Mouse (Mus musculus) stomach, embryonic 16.5 days (tissue): ENCODE measurements around the gene Rgs6. TPM values are rescaled to one million over a fixed set of nuclear protein-coding genes. Genes with fewer than 3 reads are reported as not detected.

Experiments used
- ATAC-seq: fragments of 200-750 bp; cut with Nextera tagmentation; 2 replicates; pipeline ENCODE4 v1.8.0; 2017; ENCODE audit warnings: moderate number of reproducible peaks, moderate TSS enrichment; ENCODE audit not compliant: insufficient read depth, low FRiP score
- H3K27ac ChIP-seq: fragments of 300-500 bp; sonication (generic); 2 replicates; pipeline ENCODE4 v1.5.1; 2014; ENCODE audit warnings: low read length
- H3K27me3 ChIP-seq: fragments of 300-500 bp; sonication (generic); 2 replicates; pipeline ENCODE4 v1.6.1; 2014; ENCODE audit warnings: low read length, control low read depth, mixed read lengths; ENCODE audit not compliant: control insufficient read depth, insufficient read depth
- H3K36me3 ChIP-seq: fragments of 300-500 bp; sonication (generic); 2 replicates; pipeline ENCODE4 v1.6.1; 2014; ENCODE audit warnings: low read length; ENCODE audit not compliant: control insufficient read depth, insufficient read depth
- H3K4me1 ChIP-seq: fragments of 300-500 bp; sonication (generic); 2 replicates; pipeline ENCODE4 v1.6.1; 2014; ENCODE audit warnings: low read length, control low read depth, mixed read lengths; ENCODE audit not compliant: control insufficient read depth, insufficient read depth
- H3K4me2 ChIP-seq: fragments of 300-500 bp; sonication (generic); 2 replicates; pipeline ENCODE4 v1.6.1; 2014; ENCODE audit warnings: low read depth, low read length, mixed read lengths
- H3K4me3 ChIP-seq: fragments of 300-500 bp; sonication (generic); replicated peaks from 2 replicates; pipeline ENCODE4 v1.5.1; 2014; ENCODE audit warnings: mild to moderate bottlenecking, low read length
- H3K9ac ChIP-seq: fragments of 300-500 bp; sonication (generic); 2 replicates; pipeline ENCODE4 v1.6.1; 2014; ENCODE audit warnings: low read length
- H3K9me3 ChIP-seq: fragments of 300-500 bp; sonication (generic); replicated peaks from 2 replicates; pipeline ENCODE4 v1.6.1; 2016; ENCODE audit warnings: low read length, control low read depth; ENCODE audit not compliant: control insufficient read depth
- WGBS: fragments of 180-500 bp; shearing (Covaris S2); extraction: QIAGEN DNeasy Blood & Tissue Kit; methylation state at CpG from one replicate; pipeline ENCODE4 v1.1.7; 2014; 5-methylcytosine and 5-hydroxymethylcytosine counted together
- polyA plus RNA-seq: library from polyadenylated mRNA; unstranded; fragments of >200 nt; fragmentation: Nextera tagmentation; extraction: Ambion mirVana; gene quantifications from 2 replicates; pipeline ENCODE4 v1.2.1, GENCODE M21; 2015

The Rgs6 gene
- polyA plus RNA-seq, 1 experiment from 2014 or later: 1.5 TPM

DNA sequence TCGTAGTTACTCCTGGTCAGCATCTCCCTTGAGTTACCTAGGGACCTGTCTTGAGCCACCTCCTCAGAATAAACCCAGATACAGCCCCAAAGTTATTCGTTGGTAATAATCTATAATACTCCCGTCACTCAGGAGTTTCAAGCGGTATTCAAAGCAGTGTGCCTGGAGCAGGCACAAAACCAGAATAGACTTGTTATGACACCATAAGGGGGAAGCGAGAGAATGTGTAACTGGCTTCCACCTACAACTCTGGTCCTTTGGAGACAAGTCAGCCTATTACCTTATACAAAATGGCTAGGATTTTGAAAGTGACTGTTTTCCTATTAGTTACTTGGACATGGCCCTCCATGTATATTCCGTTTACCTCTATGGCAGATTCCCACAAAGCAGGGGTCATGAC is 213.6 kb downstream of the Rgs6 start:
- 86% methylated on average over 6 of the region's 6 CpGs for WGBS
- H3K9me3 ChIP-seq: no peaks in the 10 kb centered on the region
- no peak for ATAC-seq
- H3K4me3 ChIP-seq: no peak overlapping the region
- H3K4me1 ChIP-seq: no peaks in the 10 kb centered on the region; the same call in 1 of the 2 replicates
- H3K4me2 ChIP-seq: no peak overlapping the region
- no peak overlapping the region for H3K27ac ChIP-seq
- H3K9ac ChIP-seq: no peak overlapping the region
- no peaks in the 10 kb centered on the region for H3K36me3 ChIP-seq
- no peaks in the 10 kb centered on the region for H3K27me3 ChIP-seq

DNA sequence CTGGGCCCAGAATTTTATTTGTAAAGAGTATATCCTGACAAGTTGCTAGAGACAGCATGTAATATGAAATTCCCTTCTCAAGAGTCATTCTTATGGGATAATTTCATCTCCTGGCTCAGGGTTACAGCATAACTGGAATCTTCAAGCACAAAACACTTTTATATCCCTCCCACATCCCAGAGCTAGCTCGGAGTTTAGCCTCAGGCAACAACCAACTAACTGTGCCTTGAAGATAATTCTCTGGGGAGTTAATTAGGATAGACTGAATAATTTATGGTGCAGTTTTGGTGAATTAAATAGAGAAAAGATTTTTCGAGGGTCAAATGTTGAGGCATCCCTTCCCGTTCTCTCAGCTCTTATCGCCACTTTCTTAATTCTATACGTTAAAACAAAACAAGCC is 214.6 kb downstream of the Rgs6 start:
- no peaks in the 10 kb centered on the region for H3K9me3 ChIP-seq
- no peaks in the 10 kb centered on the region for H3K36me3 ChIP-seq
- WGBS: 81% methylated on average over 5 of the region's 5 CpGs
- no peak overlapping the region for H3K4me3 ChIP-seq
- H3K27me3 ChIP-seq: no peaks in the 10 kb centered on the region
- no peak for ATAC-seq
- H3K9ac ChIP-seq: no peak overlapping the region
- H3K4me2 ChIP-seq: no peak overlapping the region
- H3K27ac ChIP-seq: no peak overlapping the region
- no peaks in the 10 kb centered on the region; the same call in 1 of the 2 replicates for H3K4me1 ChIP-seq

DNA sequence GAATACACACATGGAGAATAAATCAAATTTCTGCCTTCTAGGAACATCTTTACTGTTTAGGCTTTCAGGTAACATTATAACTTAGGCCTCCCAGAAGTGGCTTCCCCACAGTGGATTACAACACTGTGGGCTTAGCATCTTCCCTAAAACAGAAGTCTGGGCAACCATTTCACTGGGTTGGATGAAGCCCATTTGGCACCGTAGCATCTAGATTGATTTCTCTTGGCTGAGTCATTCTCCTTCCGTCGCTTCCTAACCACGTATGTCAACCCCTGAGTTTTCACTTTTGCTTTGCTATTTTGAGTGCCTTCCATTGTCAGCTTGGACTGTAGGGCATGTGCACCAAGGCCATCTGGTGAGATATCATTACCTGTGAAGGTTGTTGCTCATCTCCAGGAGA is 217.1 kb downstream of the Rgs6 start:
- no peaks in the 10 kb centered on the region for H3K9me3 ChIP-seq
- 88% methylated on average over 4 of the region's 4 CpGs for WGBS
- no peak overlapping the region for H3K4me2 ChIP-seq
- H3K4me1 ChIP-seq: no peaks in the 10 kb centered on the region; the same call in 1 of the 2 replicates
- no peak overlapping the region for H3K27ac ChIP-seq
- H3K36me3 ChIP-seq: no peaks in the 10 kb centered on the region
- no peaks in the 10 kb centered on the region for H3K27me3 ChIP-seq
- H3K4me3 ChIP-seq: no peak overlapping the region
- H3K9ac ChIP-seq: no peak overlapping the region
- no peak for ATAC-seq

DNA sequence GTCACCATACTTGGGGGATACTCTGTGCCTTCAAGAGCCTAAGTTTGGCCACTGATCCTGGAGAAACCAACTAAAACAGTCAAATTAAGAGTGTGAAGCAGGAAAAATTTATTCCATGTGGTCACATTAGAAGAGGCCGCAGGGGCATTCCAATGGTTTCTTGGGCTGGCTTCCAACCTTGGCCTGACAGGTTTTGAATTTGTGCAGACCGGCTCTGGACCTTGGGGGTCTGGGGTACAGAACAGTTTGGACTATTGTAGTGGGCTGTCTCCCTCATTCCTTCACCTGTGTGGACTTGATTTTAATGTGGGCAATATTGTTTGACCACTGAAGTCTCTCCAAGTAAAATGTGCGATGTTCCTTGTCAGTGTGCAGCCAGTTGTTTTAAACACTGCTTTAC is 222.5 kb downstream of the Rgs6 start:
- WGBS: 82% methylated on average over 3 of the region's 3 CpGs
- H3K4me3 ChIP-seq: no peak overlapping the region
- no peak for ATAC-seq

DNA sequence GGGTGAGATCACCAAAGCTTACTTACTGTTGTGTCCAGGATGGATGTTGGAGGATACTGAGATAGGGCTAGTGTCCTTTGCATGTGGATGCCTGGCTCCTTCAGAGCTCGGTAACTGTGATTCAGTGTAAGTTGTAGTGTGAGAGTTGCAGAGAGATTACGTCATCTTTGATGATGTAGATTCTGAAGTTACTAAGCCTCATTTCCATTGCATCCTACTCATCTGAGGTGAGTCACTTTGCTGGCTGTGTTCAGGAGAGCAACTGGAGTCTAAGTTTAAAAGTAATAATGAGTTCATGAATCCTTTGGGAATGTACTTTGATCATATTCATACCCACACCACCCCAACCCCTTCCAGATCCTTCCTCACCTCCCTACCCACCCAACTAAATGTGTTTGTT is 227.9 kb downstream of the Rgs6 start:
- H3K27ac ChIP-seq: no peak overlapping the region
- H3K27me3 ChIP-seq: no peaks in the 10 kb centered on the region
- H3K4me3 ChIP-seq: no peak overlapping the region
- no peaks in the 10 kb centered on the region for H3K4me1 ChIP-seq
- no peak for ATAC-seq
- no peaks in the 10 kb centered on the region for H3K9me3 ChIP-seq
- 85% methylated on average over 2 of the region's 2 CpGs for WGBS
- H3K4me2 ChIP-seq: no peak overlapping the region
- H3K36me3 ChIP-seq: no peaks in the 10 kb centered on the region
- H3K9ac ChIP-seq: no peak overlapping the region

More for the DNA sequence above, 222.5 kb downstream of the Rgs6 start:
- H3K36me3 ChIP-seq: no peaks in the 10 kb centered on the region
- no peak overlapping the region for H3K27ac ChIP-seq
- no peak overlapping the region for H3K9ac ChIP-seq
- no peak overlapping the region for H3K4me2 ChIP-seq
- H3K4me1 ChIP-seq: no peaks in the 10 kb centered on the region
- no peaks in the 10 kb centered on the region for H3K9me3 ChIP-seq
- H3K27me3 ChIP-seq: no peaks in the 10 kb centered on the region

DNA sequence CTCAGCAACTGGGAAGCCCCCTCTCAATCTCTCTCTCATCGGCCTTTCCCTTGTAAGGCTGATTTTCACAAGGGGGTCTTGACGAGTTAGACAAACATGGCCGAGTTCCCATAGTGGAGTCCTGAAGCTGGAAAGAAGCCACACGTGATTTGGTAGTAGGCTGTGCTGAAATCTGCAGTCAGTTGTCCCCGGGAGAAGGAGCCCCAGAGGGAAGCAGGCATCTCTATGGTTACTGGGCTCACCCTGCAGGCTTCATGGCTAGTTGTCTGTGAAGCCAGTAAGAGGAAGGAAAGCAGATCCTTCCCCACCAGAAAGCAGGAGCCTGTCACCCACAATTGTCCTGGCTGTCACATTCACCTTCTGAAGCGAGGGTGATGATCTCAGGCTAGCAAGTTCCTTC is 231.2 kb downstream of the Rgs6 start:
- Histone ChIP-seq H3K4me3 (no peak overlapping the region), H3K4me1 (no peaks in the 10 kb centered on the region), H3K27ac (no peak overlapping the region), H3K9ac (no peak overlapping the region), H3K9me3 (no peaks in the 10 kb centered on the region), H3K36me3 (no peaks in the 10 kb centered on the region), H3K4me2 (no peak overlapping the region), H3K27me3 (no peaks in the 10 kb centered on the region)
- ATAC-seq: no peak
- 64% methylated on average over 6 of the region's 6 CpGs for WGBS

DNA sequence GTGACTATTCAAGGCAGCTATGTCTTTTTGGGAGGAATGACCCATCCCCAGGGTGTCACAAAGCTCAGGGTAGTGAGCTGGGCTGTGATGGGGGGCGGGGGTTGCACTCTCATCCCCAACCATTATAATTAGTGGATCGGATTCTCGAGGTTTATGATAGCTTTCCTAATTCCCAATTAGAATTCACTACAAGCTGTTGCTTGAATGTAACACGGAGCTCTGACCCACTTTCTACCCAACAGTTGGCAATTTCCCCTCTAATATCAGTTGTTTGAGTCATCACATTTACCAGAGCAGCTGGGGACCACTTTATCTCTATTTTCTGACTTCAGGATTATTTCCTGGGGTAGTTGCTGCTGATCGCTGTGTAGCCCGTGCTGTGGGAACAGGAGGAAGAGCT is 231.9 kb downstream of the Rgs6 start:
- ATAC-seq: no peak
- no peaks in the 10 kb centered on the region; the same call in 1 of the 2 replicates for H3K4me1 ChIP-seq
- H3K4me3 ChIP-seq: no peak overlapping the region
- H3K9ac ChIP-seq: no peak overlapping the region
- H3K4me2 ChIP-seq: no peak overlapping the region
- no peaks in the 10 kb centered on the region for H3K27me3 ChIP-seq
- H3K27ac ChIP-seq: no peak overlapping the region
- no peaks in the 10 kb centered on the region for H3K36me3 ChIP-seq
- no peaks in the 10 kb centered on the region for H3K9me3 ChIP-seq
- 82% methylated on average over 6 of the region's 6 CpGs for WGBS

DNA sequence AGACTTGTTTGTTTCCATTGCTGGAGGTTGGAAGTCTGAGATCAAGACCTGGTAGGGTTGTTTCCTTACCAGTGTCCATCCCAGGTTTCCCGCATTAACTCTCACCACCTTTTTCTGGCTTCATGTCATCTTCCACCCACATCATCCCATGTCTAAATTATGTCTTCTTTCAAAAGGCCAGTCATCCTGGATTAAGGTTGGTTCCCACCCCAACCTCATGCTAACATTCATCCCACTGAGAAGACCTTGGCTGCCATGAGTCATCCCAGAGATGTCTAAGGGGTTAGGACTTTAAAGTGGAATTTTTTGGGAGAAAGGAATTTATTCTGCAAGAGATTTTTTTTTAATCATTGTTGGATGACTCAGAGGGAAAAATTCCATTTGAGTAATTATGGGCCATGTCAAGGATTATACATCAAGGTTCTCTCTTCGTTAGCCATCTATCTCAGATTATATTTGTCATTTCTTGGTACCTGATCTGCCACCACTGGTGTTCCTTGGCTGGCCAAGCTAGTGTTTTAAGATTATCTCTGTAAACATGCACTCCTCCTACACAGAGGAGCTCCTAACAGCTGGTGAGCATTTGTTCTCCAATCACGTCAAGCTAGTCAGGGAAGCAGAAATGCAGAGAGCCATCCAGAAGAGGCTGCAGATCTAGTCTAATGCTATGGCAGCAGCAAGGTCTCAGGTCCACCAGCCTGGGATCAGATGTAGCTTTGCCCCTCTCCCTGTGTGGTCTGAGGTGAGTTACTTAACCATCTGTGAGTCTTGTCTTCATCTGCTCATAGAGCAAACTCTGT is 234.9 kb downstream of the Rgs6 start:
- no peaks in the 10 kb centered on the region; the same call in 1 of the 2 replicates for H3K4me1 ChIP-seq
- ATAC-seq: no peak
- H3K9ac ChIP-seq: no peak overlapping the region
- 73% methylated on average over 3 of the region's 3 CpGs for whole genome bisulfite sequencing
- no peaks in the 10 kb centered on the region for H3K36me3 ChIP-seq
- H3K4me2 ChIP-seq: no peak overlapping the region
- H3K27ac ChIP-seq: no peak overlapping the region
- no peaks in the 10 kb centered on the region for H3K9me3 ChIP-seq
- no peak overlapping the region for H3K4me3 ChIP-seq
- no peaks in the 10 kb centered on the region for H3K27me3 ChIP-seq

DNA sequence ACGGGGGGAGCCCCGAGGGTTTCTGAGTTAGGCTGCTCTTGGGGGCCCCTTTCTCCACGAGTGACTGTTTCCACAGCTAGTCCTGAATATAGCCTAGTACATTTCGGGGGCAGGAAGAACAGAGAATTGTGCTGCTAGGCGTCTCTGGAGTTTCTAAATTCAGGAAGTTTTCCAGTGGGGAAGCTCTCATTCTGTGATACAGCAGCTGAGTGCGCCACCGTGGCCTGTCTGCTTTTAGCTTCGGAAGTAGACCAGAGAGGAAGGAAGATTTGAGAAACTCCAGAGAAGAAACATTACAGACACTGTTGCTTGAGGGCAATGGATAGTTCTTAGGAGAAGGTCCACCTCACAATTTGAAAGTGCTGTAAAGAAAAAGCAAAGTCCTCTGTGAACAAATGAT is 242.2 kb downstream of the Rgs6 start:
- Histone ChIP-seq H3K27ac (no peak overlapping the region), H3K9ac (no peak overlapping the region), H3K4me3 (no peak overlapping the region), H3K4me2 (no peak overlapping the region), H3K4me1 (no peaks in the 10 kb centered on the region), H3K9me3 (no peaks in the 10 kb centered on the region), H3K36me3 (no peaks in the 10 kb centered on the region), H3K27me3 (no peaks in the 10 kb centered on the region)
- WGBS: 84% methylated on average over 8 of the region's 8 CpGs
- no peak for ATAC-seq
